Mouse (Mus musculus) spleen, embryonic (tissue): ENCODE data around the gene Eral1.

Source experiments
- CTCF ChIA-PET: fragments of 350-600 bp; sonication (Branson Sonifier 250); formaldehyde crosslinking; loops from one replicate; lab custom pipeline; 2022; lab: Charles Lee

Gene Eral1

GRCm38 (mm10) chr11:78094137-78094503 lies 13.9 kb upstream of the Eral1 start:
- CTCF ChIA-PET = no interaction called here

DNA sequence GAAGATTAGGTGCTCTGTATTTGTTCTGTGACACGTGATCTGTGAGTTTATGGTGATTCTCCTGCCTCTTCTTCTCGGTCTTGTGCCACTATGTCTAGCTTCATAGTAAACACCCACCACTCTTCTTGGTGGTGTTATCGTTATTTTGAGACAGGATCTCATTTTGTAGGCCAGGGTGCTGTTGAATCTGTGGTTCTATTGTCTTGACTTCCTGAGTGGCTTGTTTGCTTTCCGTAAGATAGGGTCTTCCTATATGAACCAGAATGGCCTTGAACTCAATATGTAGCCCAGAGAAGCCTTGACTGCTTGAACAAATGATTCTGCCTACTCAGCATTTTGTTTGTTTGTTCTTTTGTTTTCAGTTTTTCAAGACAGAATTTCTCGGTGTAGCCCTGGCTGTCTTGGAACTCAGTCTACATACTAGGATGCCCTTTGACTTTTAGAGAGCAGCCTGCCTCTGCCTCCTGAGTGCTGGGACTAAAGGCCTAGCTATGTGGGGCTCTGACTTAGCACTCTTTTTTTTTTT lies 7.6 kb upstream of the Eral1 start:
- CTCF ChIA-PET = interaction anchor here (0.6 kb wide), 1 partner anchor 15 kb away, joined by 3 read pairs; no protein-coding TSS in a partner anchor

GRCm38 (mm10) chr11:78086925-78087479 lies 6.8 kb upstream of the Eral1 start:
- CTCF ChIA-PET = interaction anchor here (0.6 kb wide), 1 partner anchor 15 kb away, joined by 3 read pairs; no protein-coding TSS in a partner anchor

DNA sequence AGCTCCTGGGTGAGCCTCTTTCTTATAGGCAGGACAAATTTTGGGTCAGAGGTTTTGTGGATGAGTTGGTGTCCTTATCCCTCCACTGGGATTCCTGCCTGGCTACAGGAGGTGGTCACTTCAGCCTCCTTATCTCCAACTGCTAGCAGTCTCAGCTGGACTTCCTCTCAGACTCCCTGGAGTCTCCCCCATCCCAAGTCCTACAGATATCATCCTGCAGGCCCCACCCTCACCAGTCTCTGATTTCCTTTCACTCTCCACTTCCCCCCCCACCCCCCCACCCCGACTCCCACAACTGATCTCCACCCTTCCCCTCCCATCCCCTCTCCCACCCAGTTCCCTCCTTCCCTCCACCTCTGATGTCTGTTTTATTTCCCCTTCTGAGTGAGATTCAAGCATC lies 3.4 kb upstream of the Eral1 start:
- CTCF ChIA-PET = no interaction called here

DNA sequence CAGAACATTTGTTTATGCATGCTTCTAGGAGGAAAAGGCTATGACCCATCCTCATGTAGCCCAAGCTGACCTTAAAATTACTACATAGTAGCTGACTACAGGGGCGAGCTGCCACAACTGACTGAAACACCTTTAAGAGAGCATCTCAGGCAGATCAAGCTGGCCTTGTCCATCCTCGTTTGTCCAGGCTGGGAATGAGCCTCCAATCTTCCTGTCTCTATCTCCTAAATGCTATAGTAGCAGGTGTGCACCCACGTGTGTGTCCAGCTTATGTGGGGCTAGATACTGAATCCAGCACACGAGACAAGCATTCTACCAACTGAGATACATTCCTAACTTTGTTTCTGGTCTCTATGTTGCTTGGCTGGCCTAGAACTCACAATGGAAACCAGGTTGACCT lies 5.5 kb downstream of the Eral1 start:
- CTCF ChIA-PET = no interaction called here

GRCm38 (mm10) chr11:78074277-78074652 lies 5.9 kb downstream of the Eral1 start:
- CTCF ChIA-PET = no interaction called here

- CTCF ChIA-PET = no interaction called here
These were observed 6.5 kb downstream of the Eral1 start for GRCm38 (mm10) chr11:78073577-78074276.

- CTCF ChIA-PET = no interaction called here
These were observed 7.6 kb downstream of the Eral1 start for GRCm38 (mm10) chr11:78072425-78073130.

DNA sequence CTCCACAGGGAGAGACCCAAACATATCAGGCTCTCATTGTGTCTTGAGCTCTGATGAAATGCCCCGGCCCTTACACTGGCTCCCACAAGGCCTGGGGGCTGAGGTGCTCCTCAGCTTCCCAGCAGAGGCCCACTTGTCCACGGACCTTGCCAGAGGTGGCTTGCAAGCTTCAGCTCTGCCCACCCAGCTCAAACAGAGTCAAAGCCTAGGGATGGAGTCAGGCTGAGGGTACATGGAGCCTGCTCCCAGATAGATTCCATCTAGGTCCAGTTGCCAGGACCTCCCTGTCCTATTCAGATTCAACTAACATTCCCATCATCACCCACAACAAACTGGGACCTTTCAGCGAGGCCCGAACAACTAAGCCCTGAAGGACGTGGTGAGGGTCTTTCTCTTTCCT lies 8.2 kb downstream of the Eral1 start:
- CTCF ChIA-PET = no interaction called here

GRCm38 (mm10) chr11:78069646-78070045 lies 10.5 kb downstream of the Eral1 start:
- CTCF ChIA-PET = no interaction called here

- CTCF ChIA-PET = no interaction called here
These were observed 11.1 kb downstream of the Eral1 start for GRCm38 (mm10) chr11:78069130-78069529.

GRCm38 (mm10) chr11:78067566-78067965 lies 12.6 kb downstream of the Eral1 start:
- CTCF ChIA-PET = no interaction called here

- CTCF ChIA-PET = interaction anchor here (0.7 kb wide), 1 partner anchor 216 kb away, joined by 4 read pairs; no protein-coding TSS in a partner anchor
These were observed 13.5 kb downstream of the Eral1 start for GRCm38 (mm10) chr11:78066641-78067040.

- CTCF ChIA-PET = no interaction called here
These were observed 14.3 kb downstream of the Eral1 start for GRCm38 (mm10) chr11:78065906-78066305.

DNA sequence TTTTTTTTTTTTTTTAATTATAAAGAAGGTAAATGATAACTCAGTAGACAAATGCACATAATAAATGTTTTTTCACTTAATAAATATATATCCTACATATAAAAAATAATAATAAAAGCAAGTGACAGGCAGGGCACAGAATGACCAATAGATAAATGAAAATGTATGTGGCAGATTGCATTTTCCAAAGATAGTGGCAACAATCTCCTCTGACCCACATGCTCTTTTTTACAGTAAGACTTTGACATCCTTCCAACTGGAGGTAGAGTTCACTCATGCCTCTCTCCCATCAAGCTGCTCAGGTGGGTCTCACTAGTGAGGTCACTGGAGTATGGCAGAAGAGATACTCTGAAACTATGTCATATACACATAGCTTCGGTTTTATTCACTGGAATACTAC lies 17.6 kb downstream of the Eral1 start:
- CTCF ChIA-PET = no interaction called here

DNA sequence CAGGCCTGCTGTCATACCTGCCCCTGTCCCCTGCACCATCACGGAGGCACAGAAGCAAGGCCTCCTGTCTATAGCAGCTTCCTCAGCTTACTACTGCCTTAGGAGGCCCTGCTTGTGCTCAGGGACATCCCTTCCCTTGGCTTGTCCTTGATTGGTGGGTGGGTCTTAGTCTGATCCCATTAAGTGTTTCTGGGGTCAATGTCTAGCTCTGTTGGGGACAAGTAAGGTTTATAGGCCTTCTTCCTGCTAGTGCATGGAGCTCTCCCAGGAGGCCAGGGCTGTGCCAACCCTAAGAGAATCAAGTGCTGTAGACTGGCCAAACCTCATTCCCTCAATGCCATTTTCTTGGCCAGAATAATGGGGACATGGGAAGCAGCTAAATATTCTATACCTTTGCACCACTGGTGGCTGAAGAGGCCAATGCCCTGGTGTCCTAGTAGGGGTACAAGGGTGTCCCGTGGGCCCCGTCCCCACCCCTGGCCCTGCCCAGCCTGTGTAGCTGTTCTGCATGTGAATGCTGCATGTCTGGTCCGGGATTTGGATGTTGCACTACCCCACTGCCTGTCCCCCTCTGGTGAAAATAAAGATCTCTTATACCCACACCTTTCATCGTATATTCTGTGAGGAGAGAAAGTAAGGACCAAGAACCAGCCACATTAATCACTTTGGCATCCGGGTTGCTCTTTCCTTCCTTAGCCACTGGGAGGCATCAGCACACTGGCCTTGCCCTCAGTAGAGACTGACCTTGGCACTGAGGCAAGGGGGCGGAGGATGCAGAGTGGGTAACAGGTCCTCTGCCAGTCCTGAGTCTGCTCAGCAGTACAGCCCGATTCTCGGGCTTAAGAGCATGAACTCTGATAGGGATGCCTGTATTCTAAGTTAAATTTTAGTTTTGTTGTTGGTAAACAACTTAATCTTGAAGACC lies 20.1 kb downstream of the Eral1 start:
- CTCF ChIA-PET = interaction anchor here (0.8 to 1.0 kb wide), 2 partner anchors 118 to 119 kb away, joined by 3 read pairs; no protein-coding TSS in a partner anchor

DNA sequence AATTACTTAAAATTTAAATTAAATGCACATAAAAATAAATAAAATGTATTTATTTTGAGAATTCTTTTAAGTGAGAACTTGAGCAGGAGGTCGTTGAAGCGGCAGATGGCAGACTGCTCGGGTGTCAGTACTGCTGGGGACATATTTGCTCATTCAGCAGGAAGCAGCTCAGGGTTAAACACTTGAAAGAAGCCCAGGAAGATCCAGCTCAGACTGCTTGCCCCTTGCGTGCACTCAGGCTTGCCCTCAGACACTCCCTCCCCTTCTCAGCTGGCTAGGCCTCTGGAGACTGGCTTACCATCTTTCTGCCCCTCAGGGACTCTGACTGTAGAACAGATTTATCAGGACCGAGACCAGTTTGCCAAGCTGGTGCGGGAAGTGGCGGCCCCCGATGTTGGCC lies 23.2 kb downstream of the Eral1 start:
- CTCF ChIA-PET = interaction anchor here (0.5 kb wide), 1 partner anchor 134 kb away, joined by 3 read pairs; no protein-coding TSS in a partner anchor

GRCm38 (mm10) chr11:78053078-78053477 lies 27.1 kb downstream of the Eral1 start:
- CTCF ChIA-PET = no interaction called here

- CTCF ChIA-PET = interaction anchor here (0.5 kb wide), 1 partner anchor 71 kb away, joined by 3 read pairs; no protein-coding TSS in a partner anchor
These were observed 31.5 kb downstream of the Eral1 start for GRCm38 (mm10) chr11:78048637-78049036.

- CTCF ChIA-PET = interaction anchor here (0.5 to 0.6 kb wide), 2 partner anchors 40 to 129 kb away, joined by 5 to 12 read pairs; no protein-coding TSS in a partner anchor
These were observed 35.4 kb downstream of the Eral1 start for GRCm38 (mm10) chr11:78044758-78045251.
